Mouse (Mus musculus) small intestine, adult 2 months (tissue): ENCODE results near the gene Rhobtb1.

Experiments used
- CTCF ChIP-seq: fragments of 200-500 bp; IDR thresholded peaks from 2 replicates; pipeline ENCODE4 v1.5.1; 2012; ENCODE audit warnings: low read depth, mild to moderate bottlenecking, control low read depth, inconsistent platforms, low read length, moderate library complexity, mixed read lengths; ENCODE audit not compliant: insufficient replicate concordance, insufficient read length; ENCODE audit errors: extremely low read depth
- POLR2A ChIP-seq: fragments of 200-500 bp; IDR thresholded peaks from 2 replicates; pipeline ENCODE4 v1.6.1; 2012; ENCODE audit warnings: low read depth, mild to moderate bottlenecking, control low read depth, inconsistent platforms, low read length, moderate library complexity

DNA sequence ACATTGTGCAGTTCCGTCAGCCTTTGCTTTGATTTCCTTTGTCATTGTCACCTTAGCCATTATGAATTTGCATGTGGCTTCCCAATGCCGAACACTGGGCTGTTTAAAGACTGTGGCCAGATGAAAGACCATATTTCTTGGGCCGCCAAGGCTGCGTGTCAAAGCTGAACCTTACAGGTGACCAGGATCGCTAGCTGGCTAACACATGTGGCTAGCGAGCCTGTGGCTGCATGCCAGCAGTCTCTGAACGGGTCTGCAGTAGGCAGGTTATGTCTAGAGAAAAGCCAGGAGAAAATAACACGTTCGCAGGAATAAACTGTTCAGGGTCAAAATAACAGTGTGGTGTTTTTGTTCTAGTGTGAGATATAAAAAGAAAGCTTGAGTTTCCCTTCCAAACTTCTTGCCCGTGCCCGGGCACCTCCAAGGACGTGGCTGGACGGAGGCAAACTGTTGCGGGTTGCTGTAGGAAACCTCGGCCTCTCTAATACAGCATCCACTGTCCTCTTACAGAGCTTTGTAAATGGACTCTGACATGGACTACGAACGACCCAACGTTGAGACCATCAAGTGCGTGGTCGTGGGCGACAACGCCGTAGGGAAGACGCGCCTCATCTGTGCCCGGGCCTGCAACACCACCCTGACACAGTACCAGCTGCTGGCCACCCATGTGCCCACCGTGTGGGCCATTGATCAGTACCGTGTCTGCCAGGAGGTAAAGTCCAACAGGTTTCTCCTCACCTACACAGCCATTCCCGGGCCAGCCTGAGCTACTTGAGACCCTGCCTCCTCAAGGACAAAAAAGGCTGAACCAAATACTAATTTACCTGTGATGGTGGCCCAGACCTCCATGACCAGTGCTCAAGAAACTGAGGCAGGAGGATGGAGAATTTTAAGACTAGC, 97.3 kb downstream of the Rhobtb1 start:
- TF ChIP-seq CTCF (no peak), POLR2A (no peak)
